Mouse (Mus musculus): ENCODE results near the gene Rps28. TPM values are rescaled to one million over a fixed set of nuclear protein-coding genes. Genes with fewer than 3 reads are reported as not detected.
A peak's percentile ranks its signal among the peaks of the same experiment; 100 is the strongest.

Rps28 gene
- polyA plus RNA-seq, 1 experiment from 2014 or later, result 1,039 TPM

DNA sequence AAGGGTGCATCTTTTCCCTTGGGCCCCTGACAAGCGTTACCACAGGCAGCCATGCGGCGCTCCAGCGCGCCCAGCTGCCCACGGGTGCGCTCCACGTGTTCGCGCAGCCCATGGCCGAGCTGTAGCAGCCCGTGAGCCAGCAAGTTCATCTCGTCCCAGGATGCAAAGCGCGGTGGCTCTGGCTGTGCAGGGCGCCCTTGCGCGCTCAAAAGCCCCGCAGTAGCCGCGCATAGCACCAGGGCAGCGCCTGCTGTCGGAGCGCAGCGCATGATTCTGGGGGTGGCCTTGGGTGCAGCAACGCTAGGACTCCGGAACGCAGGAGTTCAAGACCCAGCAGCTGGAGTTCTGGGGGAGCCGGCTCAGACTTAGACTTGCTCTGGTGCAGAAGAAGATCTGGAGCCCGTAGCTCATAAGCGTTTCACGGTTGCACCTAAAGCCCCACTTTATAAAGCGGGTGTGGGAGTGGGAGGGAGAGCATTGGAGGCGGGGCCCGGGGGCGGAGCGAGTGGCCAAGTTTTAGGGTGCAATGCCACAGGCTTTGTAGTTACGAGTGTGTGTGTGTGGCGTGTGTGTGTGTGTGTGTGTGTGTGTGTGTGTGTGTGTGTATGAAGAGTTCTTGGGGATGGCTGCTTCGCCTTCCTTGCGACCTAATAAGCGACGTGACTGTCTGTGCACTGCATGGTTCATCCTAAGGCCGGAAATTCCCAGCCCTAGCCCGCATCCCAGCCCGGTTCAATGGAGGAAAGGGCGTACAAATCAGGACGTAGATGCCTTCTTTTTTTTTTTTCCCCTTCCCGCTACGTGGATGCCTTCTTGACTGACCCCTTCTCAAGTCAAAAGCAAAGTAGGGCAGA is 43.0 kb downstream of the Rps28 start, which contains the start of gene Angptl4:
TSS of gene Angptl4 (minus strand) at position 707 of the 854 bp plus-strand sequence.
- Histone ChIP-seq H3K9me3 (ENCODE audit: control insufficient read depth, low read length) (no peaks in the 10 kb centered on the region), H3K4me3 (ENCODE audit: low read length) (peak within 1 kb of the TSS; percentile 62), H3K27ac (ENCODE audit: low read length) (peak within 1 kb of the TSS; percentile 94), H3K4me2 (ENCODE audit: low read depth, low read length) (peak within 1 kb of the TSS; percentile 87), H3K27me3 (ENCODE audit: control insufficient read depth, insufficient read depth, low read depth, low read length) (no peaks in the 10 kb centered on the region), H3K9ac (ENCODE audit: low read length) (peak within 1 kb of the TSS; percentile 72), H3K4me1 (replicated peaks; ENCODE audit: control insufficient read depth, insufficient read depth, low read length) (peaks cover 44% of the 10 kb centered on the region), H3K36me3 (ENCODE audit: control insufficient read depth, insufficient read depth, low read length) (peaks cover 5% of the 10 kb centered on the region)
- peak; percentile 59 for ATAC-seq (ENCODE audit: low read depth)
- WGBS, result 1% methylated on average over 50 of the region's 50 CpGs

DNA sequence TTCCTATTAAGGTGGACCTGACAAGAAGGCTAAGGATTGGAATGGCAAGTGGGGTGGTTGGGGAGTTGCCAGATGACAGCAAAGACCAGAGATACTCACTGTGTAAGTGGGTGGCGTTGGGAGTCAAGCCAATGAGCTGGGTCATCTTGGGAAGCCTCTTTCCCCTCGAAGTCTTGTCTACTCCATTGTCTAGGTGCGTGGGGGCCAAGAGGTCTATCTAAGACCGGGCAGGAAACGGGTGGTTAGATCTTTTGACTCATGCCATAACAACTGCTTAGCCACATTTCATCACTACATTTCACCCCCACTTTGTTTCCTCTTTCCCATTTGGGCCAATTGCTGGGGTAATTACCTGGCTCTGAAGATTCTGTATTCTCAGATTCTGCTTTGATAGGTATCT is 43.9 kb downstream of the Rps28 start:
- H3K4me2 ChIP-seq (ENCODE audit: low read depth, low read length), result peak overlapping the region; percentile 87
- H3K27me3 ChIP-seq (ENCODE audit: control insufficient read depth, insufficient read depth, low read depth, low read length), result no peaks in the 10 kb centered on the region
- H3K9ac ChIP-seq (ENCODE audit: low read length), result peak overlapping the region; percentile 72
- no peak for ATAC-seq (ENCODE audit: low read depth)
- H3K4me3 ChIP-seq (ENCODE audit: low read length), result peak overlapping the region; percentile 62
- H3K27ac ChIP-seq (ENCODE audit: low read length), result peak overlapping the region; percentile 94
- peaks cover 44% of the 10 kb centered on the region for H3K4me1 ChIP-seq (replicated peaks; ENCODE audit: control insufficient read depth, insufficient read depth, low read length)
- peaks cover 5% of the 10 kb centered on the region for H3K36me3 ChIP-seq (ENCODE audit: control insufficient read depth, insufficient read depth, low read length)
- WGBS, result 53% methylated on average over 5 of the region's 5 CpGs
- H3K9me3 ChIP-seq (ENCODE audit: control insufficient read depth, low read length), result no peaks in the 10 kb centered on the region

GRCm38 (mm10) chr17:33779967-33780295 is 44.4 kb downstream of the Rps28 start:
- no peaks in the 10 kb centered on the region for H3K27me3 ChIP-seq (ENCODE audit: control insufficient read depth, insufficient read depth, low read depth, low read length)
- H3K9me3 ChIP-seq (ENCODE audit: control insufficient read depth, low read length), result no peaks in the 10 kb centered on the region
- 72% methylated on average over 5 of the region's 5 CpGs for WGBS
- H3K4me2 ChIP-seq (ENCODE audit: low read depth, low read length), result peak overlapping the region; percentile 87
- H3K9ac ChIP-seq (ENCODE audit: low read length), result peak overlapping the region; percentile 11; the same call in 1 of the 2 replicates
- H3K4me1 ChIP-seq (replicated peaks; ENCODE audit: control insufficient read depth, insufficient read depth, low read length), result peaks cover 44% of the 10 kb centered on the region
- peak overlapping the region; percentile 62 for H3K4me3 ChIP-seq (ENCODE audit: low read length)
- ATAC-seq (ENCODE audit: low read depth), result peak; percentile 1; the same call in 1 of the 2 replicates
- H3K36me3 ChIP-seq (ENCODE audit: control insufficient read depth, insufficient read depth, low read length), result peaks cover 9% of the 10 kb centered on the region
- peak overlapping the region; percentile 94 for H3K27ac ChIP-seq (ENCODE audit: low read length)

DNA sequence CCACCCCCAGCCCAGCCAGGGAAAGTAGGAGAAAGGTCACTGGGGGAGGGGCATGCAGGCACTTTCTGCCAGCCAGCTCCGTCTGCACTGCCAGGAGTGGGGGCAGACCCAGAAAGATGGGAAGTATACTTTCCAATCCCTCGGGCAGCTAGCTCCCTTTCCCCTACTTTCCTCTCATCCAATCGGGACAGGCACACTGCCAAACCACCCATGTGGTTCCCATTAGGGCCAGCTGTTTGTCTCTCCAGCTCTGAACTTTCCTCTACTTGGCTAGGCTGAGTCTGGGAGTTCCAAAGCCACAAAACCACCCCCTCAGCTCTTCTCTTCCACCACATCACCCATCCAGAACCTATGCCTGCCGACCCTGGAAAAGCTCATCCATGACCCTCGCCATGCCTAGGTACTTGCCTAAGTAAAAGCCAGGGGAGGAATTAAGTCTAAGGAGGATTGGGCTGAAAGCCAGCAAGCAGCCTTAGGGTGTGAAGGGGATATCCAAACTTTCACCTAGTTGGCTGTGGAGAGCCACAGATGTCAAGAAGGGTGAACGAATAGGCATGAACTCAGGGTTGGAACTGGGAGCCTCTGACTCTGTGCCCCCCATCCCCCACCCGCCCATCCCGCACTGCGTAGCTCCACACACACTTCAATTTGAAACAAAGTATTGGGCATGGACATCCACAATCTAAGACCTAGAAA is 44.9 kb downstream of the Rps28 start:
- Histone ChIP-seq H3K9ac (ENCODE audit: low read length) (peak overlapping the region; percentile 46), H3K36me3 (ENCODE audit: control insufficient read depth, insufficient read depth, low read length) (peaks cover 9% of the 10 kb centered on the region), H3K4me1 (replicated peaks; ENCODE audit: control insufficient read depth, insufficient read depth, low read length) (peaks cover 44% of the 10 kb centered on the region), H3K27me3 (ENCODE audit: control insufficient read depth, insufficient read depth, low read depth, low read length) (no peaks in the 10 kb centered on the region), H3K4me3 (ENCODE audit: low read length) (peak overlapping the region; percentile 62), H3K9me3 (ENCODE audit: control insufficient read depth, low read length) (no peaks in the 10 kb centered on the region), H3K27ac (ENCODE audit: low read length) (peak overlapping the region; percentile 94), H3K4me2 (ENCODE audit: low read depth, low read length) (peak overlapping the region; percentile 87)
- peak; percentile 90 for ATAC-seq (ENCODE audit: low read depth)
- WGBS, result 29% methylated on average over 9 of the region's 9 CpGs

DNA sequence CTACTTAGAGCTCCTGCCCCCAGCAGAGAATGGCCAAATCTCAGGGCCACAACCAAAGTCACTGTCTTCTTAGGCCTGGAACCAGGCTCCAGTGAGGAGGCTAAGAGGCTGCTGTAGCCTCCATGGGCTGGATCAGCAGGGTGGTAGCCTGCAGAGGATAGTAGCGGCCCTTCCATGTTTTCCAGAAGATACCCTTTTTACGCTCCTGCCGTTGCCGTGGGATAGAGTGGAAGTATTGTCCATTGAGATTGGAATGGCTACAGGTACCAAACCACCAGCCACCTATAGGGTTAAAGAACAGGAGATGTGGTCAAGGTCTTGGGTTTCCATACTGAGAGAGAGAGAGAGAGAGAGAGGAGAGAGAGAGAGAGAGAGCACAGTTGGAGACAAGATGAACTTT is 49.1 kb downstream of the Rps28 start:
- H3K4me2 ChIP-seq (ENCODE audit: low read depth, low read length), result no peak overlapping the region
- H3K9ac ChIP-seq (ENCODE audit: low read length), result no peak overlapping the region
- ATAC-seq (ENCODE audit: low read depth), result no peak
- H3K27ac ChIP-seq (ENCODE audit: low read length), result no peak overlapping the region
- WGBS, result 92% methylated on average over 4 of the region's 4 CpGs
- H3K4me1 ChIP-seq (replicated peaks; ENCODE audit: control insufficient read depth, insufficient read depth, low read length), result peaks cover 18% of the 10 kb centered on the region
- no peaks in the 10 kb centered on the region for H3K9me3 ChIP-seq (ENCODE audit: control insufficient read depth, low read length)
- no peak overlapping the region for H3K4me3 ChIP-seq (ENCODE audit: low read length)
- no peaks in the 10 kb centered on the region for H3K27me3 ChIP-seq (ENCODE audit: control insufficient read depth, insufficient read depth, low read depth, low read length)
- H3K36me3 ChIP-seq (ENCODE audit: control insufficient read depth, insufficient read depth, low read length), result peaks cover 9% of the 10 kb centered on the region

DNA sequence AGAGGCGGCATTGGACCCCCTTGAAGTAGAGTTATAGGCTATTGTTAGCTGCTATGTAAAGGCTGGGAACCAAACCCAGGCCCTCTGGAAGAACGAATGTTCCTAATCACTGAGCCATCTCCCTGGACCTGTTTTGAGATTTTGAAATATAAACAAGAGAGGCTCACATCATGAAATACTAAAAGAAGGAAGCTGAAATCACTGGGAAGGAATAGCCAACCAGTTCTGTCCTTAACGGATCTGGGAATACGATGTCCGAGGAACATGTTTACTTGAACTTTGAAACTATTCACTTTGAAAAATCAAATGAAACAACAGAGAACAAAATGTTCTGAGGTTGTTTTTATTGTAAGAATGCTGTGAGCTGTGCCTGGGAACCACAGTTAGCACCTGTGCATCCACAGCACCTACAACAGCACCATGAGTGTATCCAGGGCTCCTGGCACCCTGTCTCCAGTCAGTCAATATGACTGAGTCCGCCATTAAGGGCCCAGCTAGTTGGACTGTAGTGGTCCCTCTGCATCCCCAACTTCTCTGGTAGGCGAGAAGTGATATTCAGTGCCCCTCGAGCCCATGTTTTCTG is 49.7 kb downstream of the Rps28 start:
- Histone ChIP-seq H3K9ac (ENCODE audit: low read length) (no peak overlapping the region), H3K4me3 (ENCODE audit: low read length) (no peak overlapping the region), H3K4me1 (replicated peaks; ENCODE audit: control insufficient read depth, insufficient read depth, low read length) (peaks cover 15% of the 10 kb centered on the region), H3K9me3 (ENCODE audit: control insufficient read depth, low read length) (no peaks in the 10 kb centered on the region), H3K4me2 (ENCODE audit: low read depth, low read length) (no peak overlapping the region), H3K27ac (ENCODE audit: low read length) (no peak overlapping the region), H3K36me3 (ENCODE audit: control insufficient read depth, insufficient read depth, low read length) (peaks cover 9% of the 10 kb centered on the region), H3K27me3 (ENCODE audit: control insufficient read depth, insufficient read depth, low read depth, low read length) (no peaks in the 10 kb centered on the region)
- no peak for ATAC-seq (ENCODE audit: low read depth)
- 86% methylated on average over 8 of the region's 8 CpGs for WGBS

GRCm38 (mm10) chr17:33773871-33774572 is 50.3 kb downstream of the Rps28 start:
- Histone ChIP-seq H3K27me3 (ENCODE audit: control insufficient read depth, insufficient read depth, low read depth, low read length) (no peaks in the 10 kb centered on the region), H3K9ac (ENCODE audit: low read length) (no peak overlapping the region), H3K36me3 (ENCODE audit: control insufficient read depth, insufficient read depth, low read length) (peaks cover 9% of the 10 kb centered on the region), H3K27ac (ENCODE audit: low read length) (no peak overlapping the region), H3K4me2 (ENCODE audit: low read depth, low read length) (no peak overlapping the region), H3K4me1 (replicated peaks; ENCODE audit: control insufficient read depth, insufficient read depth, low read length) (peaks cover 10% of the 10 kb centered on the region), H3K9me3 (ENCODE audit: control insufficient read depth, low read length) (no peaks in the 10 kb centered on the region), H3K4me3 (ENCODE audit: low read length) (no peak overlapping the region)
- ATAC-seq (ENCODE audit: low read depth), result no peak
- WGBS, result 87% methylated on average over 6 of the region's 6 CpGs

GRCm38 (mm10) chr17:33773426-33773825 is 50.9 kb downstream of the Rps28 start:
- H3K36me3 ChIP-seq (ENCODE audit: control insufficient read depth, insufficient read depth, low read length), result peaks cover 9% of the 10 kb centered on the region
- H3K4me1 ChIP-seq (replicated peaks; ENCODE audit: control insufficient read depth, insufficient read depth, low read length), result peaks cover 4% of the 10 kb centered on the region
- H3K4me3 ChIP-seq (ENCODE audit: low read length), result no peak overlapping the region
- H3K9me3 ChIP-seq (ENCODE audit: control insufficient read depth, low read length), result no peaks in the 10 kb centered on the region
- no peak for ATAC-seq (ENCODE audit: low read depth)
- H3K27ac ChIP-seq (ENCODE audit: low read length), result no peak overlapping the region
- H3K27me3 ChIP-seq (ENCODE audit: control insufficient read depth, insufficient read depth, low read depth, low read length), result no peaks in the 10 kb centered on the region
- H3K9ac ChIP-seq (ENCODE audit: low read length), result no peak overlapping the region
- WGBS, result 75% methylated on average over 6 of the region's 6 CpGs
- no peak overlapping the region for H3K4me2 ChIP-seq (ENCODE audit: low read depth, low read length)

Data from lung, embryonic 16.5 days (tissue).